Mouse (Mus musculus) left cerebral cortex, postnatal 36 days (tissue): ENCODE measurements at regions not wholly inside any gene's neighbourhood (a gene's known extent, or its start where the extent isn't known, plus 50 kb on each side); places are given as distances from the start of the nearest gene placed in this dataset.

Source experiments
- DNase-seq, 2 experiments: peaks; one replicate each; pipeline ENCODE4 v3.0.0; 2021 to 2022; ENCODE audit warnings: low spot score in 2 of 2, mixed read lengths in 1 of 2
- intact Hi-C: fragments of 180-260 bp; cut with DNase I; formaldehyde crosslinking; loops from one replicate; pipeline ENCODE4 v1.15.1; 2025

DNA sequence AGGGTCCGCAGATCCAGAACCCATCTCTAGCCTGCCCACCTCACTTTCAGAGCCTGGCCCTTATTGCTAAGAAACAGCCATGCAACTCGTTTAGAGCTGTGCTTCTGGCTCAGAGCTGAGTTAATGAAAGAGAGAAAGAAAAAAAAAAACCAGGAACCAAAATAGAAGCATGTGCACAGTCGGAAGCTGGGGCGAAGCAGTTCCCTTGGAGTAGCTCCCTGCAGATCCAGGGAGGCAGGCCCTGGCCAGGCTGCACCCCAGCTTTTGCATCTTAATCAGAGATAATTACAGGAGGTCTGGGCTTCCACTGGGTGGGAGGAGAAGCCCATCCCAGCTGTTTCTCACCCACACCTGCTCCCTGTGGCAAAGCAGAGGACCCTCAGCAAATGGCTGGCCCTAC lies 53.9 kb downstream of the Adra2c start:
- peak; percentile 47 to 49 for DNase-seq
- intact Hi-C loops, result loop anchor here (5.0 kb wide), 1 partner anchor 190 kb away; no protein-coding TSS in a partner anchor

DNA sequence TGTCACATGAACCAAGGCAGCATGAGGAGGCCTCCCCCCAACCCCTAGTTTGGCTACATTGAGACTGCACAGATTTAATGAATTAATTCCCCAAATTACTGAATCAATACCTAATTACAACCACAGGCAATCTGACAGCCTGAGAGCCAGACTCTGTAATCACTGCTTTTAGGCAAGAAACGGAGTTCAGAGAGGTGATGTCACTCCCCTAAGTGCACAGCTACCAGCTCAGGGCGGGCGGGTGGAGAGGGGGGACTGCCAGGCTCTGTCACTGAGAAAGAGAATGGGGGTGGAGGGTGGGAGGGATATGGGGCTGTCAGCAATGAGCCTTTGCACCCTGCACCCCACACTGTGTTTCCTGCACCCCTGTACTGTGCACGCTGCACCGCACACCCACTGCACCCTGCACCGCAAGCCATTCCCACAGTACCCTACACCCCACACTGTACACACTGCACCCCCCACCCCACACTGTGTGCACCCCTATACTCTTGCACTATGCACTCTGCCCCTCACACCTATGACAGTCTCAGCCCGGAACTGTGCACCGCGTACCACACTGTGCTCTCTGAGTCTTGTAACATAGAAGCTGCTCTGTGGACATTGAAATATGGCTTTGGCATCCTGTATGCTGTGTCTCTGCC lies 54.4 kb upstream of the Hmx1 start:
- DNase-seq, result no peak
- intact Hi-C loops, result loop anchor here (5.0 kb wide), 1 partner anchor 192 kb away; no protein-coding TSS in a partner anchor

DNA sequence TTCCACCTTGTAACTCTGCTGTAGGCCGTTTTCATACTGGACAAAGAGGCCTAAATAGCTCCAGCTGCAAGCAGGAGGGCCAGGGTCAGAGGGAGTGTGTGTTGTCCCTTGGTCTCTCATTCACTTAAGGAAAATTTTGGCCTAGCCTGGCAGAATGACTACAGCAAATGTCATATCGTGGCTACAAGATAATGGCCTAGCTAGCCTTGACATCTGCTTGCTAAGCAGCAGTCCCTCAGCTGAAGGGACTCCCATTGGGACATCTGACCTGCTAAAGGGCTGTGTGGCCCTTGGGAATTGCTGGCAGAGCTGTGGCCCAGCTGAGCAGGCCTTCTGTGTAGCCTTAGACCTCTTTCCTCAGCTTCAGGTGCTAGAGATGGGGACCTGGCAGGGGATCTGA lies 53.8 kb upstream of the Hmx1 start:
- intact Hi-C loops, result no loop called here
- DNase-seq, result no peak
